Mouse (Mus musculus): ENCODE data around the gene Prdx5.

- TF ChIP-seq CTCF (IDR thresholded peaks at IDR 0.05) (no peak), EP300 (IDR thresholded peaks at IDR 0.05) (no peak)
Observed at GRCm38 (mm10) chr19:6877965-6878364, 31.9 kb downstream of the Prdx5 start.
